Mouse (Mus musculus) retina, postnatal 7 days (tissue): ENCODE results near the gene Traf3.

ENCODE experiments used
- DNase-seq: peaks from one replicate; pipeline ENCODE4 v3.0.0-alpha.2; 2012; ENCODE audit warnings: low read depth, low spot score

Traf3 gene

GRCm38 (mm10) chr12:111196548-111196947, 30.4 kb downstream of the Traf3 start:
- no peak for DNase-seq

GRCm38 (mm10) chr12:111203076-111203475, 36.9 kb downstream of the Traf3 start:
- DNase-seq, result no peak

GRCm38 (mm10) chr12:111203945-111204344, 37.8 kb downstream of the Traf3 start:
- DNase-seq, result no peak

GRCm38 (mm10) chr12:111207641-111208040, 41.5 kb downstream of the Traf3 start:
- no peak for DNase-seq

GRCm38 (mm10) chr12:111211729-111212128, 45.6 kb downstream of the Traf3 start:
- DNase-seq, result no peak

GRCm38 (mm10) chr12:111218867-111219266, 52.7 kb downstream of the Traf3 start:
- no peak for DNase-seq

- DNase-seq, result no peak
Observed at GRCm38 (mm10) chr12:111225197-111225780, 59.1 kb downstream of the Traf3 start.

GRCm38 (mm10) chr12:111227410-111227809, 61.2 kb downstream of the Traf3 start:
- DNase-seq, result no peak

- no peak for DNase-seq
Observed at GRCm38 (mm10) chr12:111228488-111228887, 62.3 kb downstream of the Traf3 start.

- no peak for DNase-seq
Observed at GRCm38 (mm10) chr12:111230793-111231192, 64.6 kb downstream of the Traf3 start.

GRCm38 (mm10) chr12:111233798-111234197, 67.6 kb downstream of the Traf3 start:
- DNase-seq, result no peak

- no peak for DNase-seq
Observed at GRCm38 (mm10) chr12:111234383-111234782, 68.2 kb downstream of the Traf3 start.

GRCm38 (mm10) chr12:111235631-111236030, 69.5 kb downstream of the Traf3 start:
- no peak for DNase-seq

- no peak for DNase-seq
Observed at GRCm38 (mm10) chr12:111237611-111238188, 71.5 kb downstream of the Traf3 start.

GRCm38 (mm10) chr12:111238345-111238744, 72.2 kb downstream of the Traf3 start:
- no peak for DNase-seq

GRCm38 (mm10) chr12:111238778-111239177, 72.6 kb downstream of the Traf3 start:
- DNase-seq, result no peak

- DNase-seq, result no peak
Observed at GRCm38 (mm10) chr12:111239930-111240329, 73.8 kb downstream of the Traf3 start.

GRCm38 (mm10) chr12:111241916-111242315, 75.7 kb downstream of the Traf3 start:
- no peak for DNase-seq

GRCm38 (mm10) chr12:111242346-111242745, 76.2 kb downstream of the Traf3 start:
- DNase-seq, result no peak

GRCm38 (mm10) chr12:111243733-111244132, 77.6 kb downstream of the Traf3 start:
- no peak for DNase-seq

GRCm38 (mm10) chr12:111245070-111245469, 78.9 kb downstream of the Traf3 start:
- no peak for DNase-seq

- no peak for DNase-seq
Observed at GRCm38 (mm10) chr12:111246808-111247464, 80.8 kb downstream of the Traf3 start.

- no peak for DNase-seq
Observed at GRCm38 (mm10) chr12:111249095-111249494, 82.9 kb downstream of the Traf3 start.
